Mouse (Mus musculus) A20 (cell line): ENCODE measurements around the gene Phf21a.

Experiments
- DNase-seq: peaks from one replicate; pipeline ENCODE4 v3.0.0-alpha.2; 2011; ENCODE audit warnings: low read depth, low spot score

Gene Phf21a

GRCm38 (mm10) chr2:92360186-92360823, 267.4 kb downstream of the Phf21a start:
- no peak for DNase-seq

GRCm38 (mm10) chr2:92360893-92361292, 268.0 kb downstream of the Phf21a start:
- no peak for DNase-seq

GRCm38 (mm10) chr2:92361795-92362194, 268.9 kb downstream of the Phf21a start:
- no peak for DNase-seq

- DNase-seq: no peak
Observed at GRCm38 (mm10) chr2:92362571-92363228, 269.8 kb downstream of the Phf21a start.

GRCm38 (mm10) chr2:92364086-92364485, 271.2 kb downstream of the Phf21a start:
- no peak for DNase-seq

- no peak for DNase-seq
Observed at GRCm38 (mm10) chr2:92365568-92365967, 272.7 kb downstream of the Phf21a start.

GRCm38 (mm10) chr2:92367383-92368029, 274.6 kb downstream of the Phf21a start:
- DNase-seq: no peak

- DNase-seq: no peak
Observed at GRCm38 (mm10) chr2:92370375-92370774, 277.5 kb downstream of the Phf21a start.

GRCm38 (mm10) chr2:92370821-92371805, 278.2 kb downstream of the Phf21a start:
- peak; percentile 20 for DNase-seq

- DNase-seq: no peak
Observed at GRCm38 (mm10) chr2:92371971-92372690, 279.2 kb downstream of the Phf21a start.

GRCm38 (mm10) chr2:92372767-92373436, 280.0 kb downstream of the Phf21a start:
- DNase-seq: no peak

- no peak for DNase-seq
Observed at GRCm38 (mm10) chr2:92373437-92373813, 280.5 kb downstream of the Phf21a start.

GRCm38 (mm10) chr2:92374514-92374913, 281.6 kb downstream of the Phf21a start, which contains the start of the genes Pex16 and Large2:
Gene Pex16, plus strand, starts transcription at chr2:92374676.
Gene Large2, minus strand, starts transcription at chr2:92374869.
- DNase-seq: peak; percentile 62

GRCm38 (mm10) chr2:92375099-92375623, 282.2 kb downstream of the Phf21a start:
- DNase-seq: peak; percentile 98

GRCm38 (mm10) chr2:92375788-92376187, 282.9 kb downstream of the Phf21a start:
- DNase-seq: no peak

- no peak for DNase-seq
Observed at GRCm38 (mm10) chr2:92376300-92376699, 283.4 kb downstream of the Phf21a start.

GRCm38 (mm10) chr2:92377320-92377719, 284.4 kb downstream of the Phf21a start:
- no peak for DNase-seq

GRCm38 (mm10) chr2:92379783-92380494, 287.0 kb downstream of the Phf21a start:
- DNase-seq: peak; percentile 57

GRCm38 (mm10) chr2:92380495-92381050, 287.7 kb downstream of the Phf21a start:
- DNase-seq: no peak
